ENCODE assay signal across 34 mouse cellular contexts in genomic region chr13:44753206-44753605, GRCm38 (mm10).
"Had no signal": no experiment of that assay in that cellular context is flagged by ENCODE, and none has a peak within 500 bp of the region (broad histone marks: within the 10 kb centered on the region; RNA-seq: fewer than 3 reads in every experiment).

No protein-coding gene starts in this region.

- DNase-seq: heart, postnatal 10 days; heart, postnatal 14 days; heart, postnatal 36 days; heart, postnatal 4 days; kidney, adult 11 months; kidney, adult 18-20 months; kidney, adult 2 months; kidney, adult 9 months; kidney, postnatal 10 days; kidney, postnatal 14 days; kidney, postnatal 25 days; kidney, postnatal 36 days; kidney, postnatal 4 days; layer of hippocampus, adult 9-11 months; layer of hippocampus, postnatal 36 days had no signal

- H3K9me3 ChIP-seq: heart, embryonic 10.5 days; heart, embryonic 12.5 days; heart, embryonic 13.5 days; heart, embryonic 15.5 days; hindbrain, embryonic 12.5 days; hindbrain, embryonic 13.5 days; hindbrain, embryonic 15.5 days; intestine, embryonic 15.5 days; kidney, embryonic 15.5 days had no signal

- H3K27me3 ChIP-seq: heart, embryonic 12.5 days; heart, embryonic 13.5 days; heart, embryonic 15.5 days; hindbrain, embryonic 12.5 days; hindbrain, embryonic 13.5 days; hindbrain, embryonic 15.5 days; intestine, embryonic 15.5 days; kidney, embryonic 15.5 days had no signal

- H3K4me2 ChIP-seq: heart, embryonic 11.5 days; heart, embryonic 12.5 days; heart, embryonic 13.5 days; heart, embryonic 15.5 days; hindbrain, embryonic 12.5 days; hindbrain, embryonic 13.5 days; hindbrain, embryonic 14.5 days; hindbrain, embryonic 15.5 days; intestine, embryonic 15.5 days; kidney, embryonic 15.5 days had no signal

- H3K9ac ChIP-seq: heart, embryonic 12.5 days; heart, embryonic 13.5 days; heart, embryonic 15.5 days; hindbrain, embryonic 12.5 days; hindbrain, embryonic 13.5 days; hindbrain, embryonic 14.5 days; hindbrain, embryonic 15.5 days; intestine, embryonic 15.5 days; kidney, embryonic 15.5 days had no signal

- ATAC-seq: hindbrain, embryonic 16.5 days; hindbrain, postnatal 0 days; inflammation-experienced regulatory T-cells, adult 6 months; intestine, embryonic 15.5 days; intestine, embryonic 16.5 days; intestine, postnatal 0 days had no signal

- H3K4me3 ChIP-seq: heart, embryonic 10.5 days; heart, embryonic 12.5 days; heart, embryonic 13.5 days; heart, embryonic 15.5 days; hindbrain, embryonic 12.5 days; hindbrain, embryonic 13.5 days; hindbrain, embryonic 15.5 days; intestine, embryonic 15.5 days; kidney, embryonic 15.5 days; layer of hippocampus, adult 2 months; left cerebral cortex, adult 2 months had no signal

- H3K36me3 ChIP-seq: heart, embryonic 10.5 days; heart, embryonic 12.5 days; heart, embryonic 15.5 days; hindbrain, embryonic 12.5 days; hindbrain, embryonic 13.5 days; hindbrain, embryonic 15.5 days; intestine, embryonic 15.5 days; kidney, embryonic 15.5 days had no signal

- H3K27ac ChIP-seq: heart, embryonic 10.5 days; heart, embryonic 13.5 days; heart, embryonic 15.5 days; hindbrain, embryonic 14.5 days; hindbrain, embryonic 15.5 days; hindbrain, postnatal 0 days; intestine, embryonic 15.5 days; kidney, embryonic 15.5 days; kidney, postnatal 0 days; left cerebral cortex, adult 2 months had no signal
